Mouse (Mus musculus) adrenal gland, adult (tissue): ENCODE results near the gene Rsph3a.
A peak's percentile ranks its signal among the peaks of the same experiment; 100 is the strongest.

Experiments
- DNase-seq, 2 experiments: peaks; one replicate each; pipeline ENCODE4 v3.0.0; 2022 to 2023; ENCODE audit warnings: low spot score in 1 of 2; ENCODE audit not compliant: inconsistent age in 2 of 2

The Rsph3a gene

DNA sequence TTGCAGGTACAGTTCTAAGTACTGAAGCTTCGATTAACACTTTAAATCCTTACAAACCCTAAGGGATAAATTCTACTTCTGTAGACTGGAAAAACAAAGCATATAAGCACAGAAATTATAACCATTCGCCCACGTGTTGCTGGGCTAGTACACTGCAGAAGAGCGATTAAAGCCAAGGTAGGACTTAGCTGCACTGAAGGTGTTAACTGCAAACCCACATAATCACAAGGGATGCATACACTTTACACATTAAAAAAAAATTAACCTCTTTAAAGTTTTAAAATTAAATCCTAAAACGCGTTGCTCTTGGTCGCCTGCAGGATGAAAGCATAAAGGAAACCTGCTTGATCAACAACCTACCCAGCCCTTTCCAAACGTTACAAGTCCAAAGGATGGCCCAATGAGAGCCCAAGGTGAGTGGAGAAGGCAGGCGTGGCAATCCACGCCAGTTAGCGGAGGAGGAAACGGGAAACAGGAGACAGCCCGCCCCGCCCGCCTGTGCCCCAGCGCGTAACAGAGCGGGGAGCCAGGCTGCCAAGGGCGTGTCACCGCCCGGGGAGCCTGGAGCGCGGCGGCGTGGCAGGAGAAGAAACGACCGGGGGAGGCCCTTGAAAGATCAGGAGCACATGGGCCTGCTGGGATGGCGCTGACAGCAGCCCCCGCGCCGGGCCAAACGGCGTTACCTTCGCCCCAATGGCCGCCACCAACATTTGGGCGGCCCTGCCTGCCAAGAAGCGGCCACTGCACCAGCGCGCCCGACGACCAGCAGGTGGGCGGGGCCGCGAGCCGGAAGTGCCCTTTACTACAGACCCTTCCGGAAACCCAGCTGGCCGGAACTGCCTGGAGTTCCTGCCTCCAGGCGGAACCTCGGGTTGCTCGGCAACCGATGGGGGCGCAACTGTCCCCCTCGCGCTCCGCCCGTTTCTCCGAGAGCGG lies at the start of gene Rsph3a:
Rsph3a (plus strand) TSS at position 498 of the 936 bp plus-strand sequence.
- DNase-seq, result peak; percentile 91 to 95

DNA sequence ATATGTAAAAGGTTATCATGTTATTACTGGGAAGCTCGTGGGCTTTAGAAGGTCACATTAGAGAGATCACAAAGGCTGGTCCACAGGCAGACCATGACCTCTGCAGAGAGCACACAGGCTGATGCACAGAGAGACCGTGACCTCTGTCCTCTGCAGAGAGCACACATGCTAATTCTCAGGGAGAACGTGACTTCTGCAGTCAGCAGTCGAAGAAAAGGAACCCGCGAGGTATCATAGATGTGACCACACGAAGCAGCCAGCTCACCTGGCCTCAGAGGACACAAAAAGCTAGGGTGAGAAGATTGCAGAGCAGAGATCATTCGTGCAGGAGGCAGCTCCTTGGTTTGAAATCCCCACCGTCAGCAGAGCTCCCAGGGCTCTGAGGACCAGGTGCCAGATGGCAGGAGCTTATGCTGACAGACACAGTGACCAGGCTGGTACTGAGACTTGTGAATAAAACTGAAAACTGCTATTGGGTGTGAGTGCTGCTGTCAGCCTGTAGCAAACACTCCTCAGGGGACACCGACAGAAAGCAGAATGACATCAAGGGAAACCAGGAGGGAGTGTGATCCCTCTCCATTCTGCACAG lies 49.3 kb upstream of the Rsph3a start:
- DNase-seq, result peak in 1 of 2 experiments; percentile 25

DNA sequence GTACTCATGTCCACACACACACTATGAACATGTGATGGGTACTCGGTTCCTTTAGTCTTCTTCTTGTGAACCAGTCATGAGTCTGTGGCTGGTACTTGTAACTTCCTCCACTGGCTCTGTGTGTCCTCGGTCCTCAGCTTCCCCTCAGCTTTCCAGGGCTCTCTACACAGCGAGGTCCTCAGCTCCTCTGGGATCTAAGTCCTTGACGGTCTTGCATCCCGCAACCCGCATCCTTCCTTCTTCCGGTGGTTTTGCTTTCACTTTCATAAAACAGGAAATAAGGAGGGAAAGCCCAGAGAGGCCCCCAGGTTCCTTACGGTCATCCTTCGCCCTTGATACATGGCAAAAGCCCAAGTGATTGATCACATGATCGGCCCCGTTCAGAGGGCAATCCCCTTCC lies 48.3 kb upstream of the Rsph3a start:
- peak in 1 of 2 experiments; percentile 30 for DNase-seq

DNA sequence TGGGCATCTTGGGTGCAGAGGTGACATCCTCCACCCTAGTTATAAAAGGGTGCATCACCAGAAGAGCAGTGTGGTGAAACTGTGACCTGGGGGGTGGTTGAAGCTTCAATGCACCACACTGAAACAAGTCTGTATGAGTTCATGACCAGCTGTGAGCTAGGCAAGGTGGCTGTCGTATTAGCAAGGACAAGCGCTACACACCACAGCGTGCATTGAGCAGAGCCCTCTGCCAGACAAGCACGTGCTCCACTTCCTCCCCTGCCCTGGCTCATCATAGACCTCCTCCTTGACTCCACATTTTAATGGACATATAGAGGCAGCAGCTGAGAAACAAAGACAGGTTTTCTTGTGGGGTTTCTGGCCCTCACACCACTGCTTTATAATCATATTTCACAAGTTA lies 47.7 kb upstream of the Rsph3a start:
- peak in 1 of 2 experiments; percentile 18 for DNase-seq

DNA sequence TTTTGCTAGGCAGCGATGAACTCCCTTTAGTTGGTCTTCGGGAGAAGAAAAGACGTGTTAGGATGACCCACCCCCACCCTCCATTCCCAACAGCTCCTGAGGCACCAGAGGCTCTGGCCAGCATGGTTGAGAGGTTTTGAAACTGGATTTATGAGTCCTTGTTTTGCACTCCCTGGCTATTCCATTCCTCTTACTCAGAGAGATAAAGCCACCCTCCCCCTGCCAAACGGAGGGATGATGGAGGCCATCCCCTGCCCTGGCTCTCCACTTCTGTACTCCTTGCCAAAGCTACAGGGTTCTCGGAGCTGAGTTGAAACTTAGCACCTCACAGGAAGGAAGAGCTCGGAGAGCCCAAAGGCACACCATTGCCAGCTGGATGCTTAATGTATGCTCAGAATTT lies 46.2 kb upstream of the Rsph3a start:
- DNase-seq, result peak; percentile 70 to 89

DNA sequence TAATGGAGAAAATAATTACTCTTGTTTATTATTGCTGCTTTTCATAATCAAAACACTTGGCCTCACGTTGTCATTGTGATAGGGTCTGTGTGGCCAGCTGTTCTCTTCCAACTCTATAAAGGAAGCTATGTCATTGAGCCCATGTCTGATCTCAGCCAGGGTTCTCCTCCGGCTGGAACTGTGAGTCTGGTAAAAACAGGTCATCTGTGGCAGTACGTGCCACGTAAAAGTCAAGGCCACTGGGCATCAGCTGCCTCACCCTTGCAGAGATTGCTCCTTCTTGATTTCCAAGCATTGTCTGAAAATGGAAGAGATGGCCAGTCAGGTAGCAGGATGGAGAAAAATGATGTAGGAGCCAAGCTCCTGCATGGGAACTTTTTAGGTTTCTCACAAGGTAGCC lies 45.5 kb upstream of the Rsph3a start:
- peak; percentile 66 to 78 for DNase-seq

DNA sequence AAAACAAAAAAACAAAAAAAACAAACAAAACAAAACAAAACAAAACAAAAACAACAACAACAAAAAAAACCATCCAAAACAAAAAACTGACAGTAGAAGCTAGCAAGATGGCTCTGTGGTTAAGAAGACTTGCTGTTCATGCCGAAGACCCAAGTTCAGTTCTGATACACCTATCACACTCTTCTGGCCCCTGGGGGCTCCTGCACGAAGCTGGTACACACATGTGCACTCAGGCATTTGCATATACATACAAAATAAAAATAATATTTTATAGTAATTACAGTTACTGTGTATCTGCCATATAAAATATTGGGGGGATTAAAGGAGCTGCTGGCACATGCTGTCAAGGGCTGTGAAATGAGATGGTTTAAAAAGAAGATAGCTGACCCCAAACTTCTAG lies 43.9 kb upstream of the Rsph3a start:
- DNase-seq, result peak in 1 of 2 experiments; percentile 14

DNA sequence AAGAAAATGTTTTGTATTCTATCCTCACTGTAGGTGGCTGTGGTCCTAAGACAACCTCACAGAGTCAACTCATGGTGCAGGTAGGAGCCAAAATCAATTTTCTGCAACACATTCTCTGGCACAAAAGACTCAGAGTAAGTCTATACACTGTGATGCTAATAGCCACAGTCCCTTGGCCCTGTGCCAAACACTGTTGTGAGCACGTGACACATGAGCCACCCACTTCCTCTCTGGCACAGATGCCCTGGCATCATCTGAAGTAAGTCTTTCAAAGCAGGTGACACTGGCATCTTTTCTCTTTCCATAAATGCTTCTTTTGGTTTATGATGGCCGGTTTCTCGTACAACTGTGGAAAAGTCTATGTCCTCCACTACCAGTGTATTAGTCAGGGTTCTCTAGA lies 43.1 kb upstream of the Rsph3a start:
- peak in 1 of 2 experiments; percentile 41 for DNase-seq

DNA sequence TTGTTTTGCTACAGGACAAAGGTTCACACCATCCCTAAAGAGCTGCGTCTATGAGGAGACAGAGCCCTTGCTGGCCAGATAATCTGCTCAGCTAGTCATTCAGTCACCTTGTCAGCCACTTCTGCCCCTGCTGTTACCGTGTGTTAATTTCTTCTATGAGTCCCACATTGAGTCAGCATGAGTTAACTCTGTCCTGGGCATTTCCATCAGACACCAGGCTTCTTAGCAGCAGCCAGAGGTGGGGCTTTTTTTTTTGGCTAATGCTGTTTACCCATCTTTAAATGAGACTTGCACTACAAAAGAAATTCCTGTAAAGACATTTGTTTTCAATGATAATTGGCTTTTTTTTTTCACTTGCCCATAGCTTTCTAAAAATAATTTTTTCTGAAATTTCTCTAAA lies 40.4 kb upstream of the Rsph3a start:
- DNase-seq, result peak in 1 of 2 experiments; percentile 15

DNA sequence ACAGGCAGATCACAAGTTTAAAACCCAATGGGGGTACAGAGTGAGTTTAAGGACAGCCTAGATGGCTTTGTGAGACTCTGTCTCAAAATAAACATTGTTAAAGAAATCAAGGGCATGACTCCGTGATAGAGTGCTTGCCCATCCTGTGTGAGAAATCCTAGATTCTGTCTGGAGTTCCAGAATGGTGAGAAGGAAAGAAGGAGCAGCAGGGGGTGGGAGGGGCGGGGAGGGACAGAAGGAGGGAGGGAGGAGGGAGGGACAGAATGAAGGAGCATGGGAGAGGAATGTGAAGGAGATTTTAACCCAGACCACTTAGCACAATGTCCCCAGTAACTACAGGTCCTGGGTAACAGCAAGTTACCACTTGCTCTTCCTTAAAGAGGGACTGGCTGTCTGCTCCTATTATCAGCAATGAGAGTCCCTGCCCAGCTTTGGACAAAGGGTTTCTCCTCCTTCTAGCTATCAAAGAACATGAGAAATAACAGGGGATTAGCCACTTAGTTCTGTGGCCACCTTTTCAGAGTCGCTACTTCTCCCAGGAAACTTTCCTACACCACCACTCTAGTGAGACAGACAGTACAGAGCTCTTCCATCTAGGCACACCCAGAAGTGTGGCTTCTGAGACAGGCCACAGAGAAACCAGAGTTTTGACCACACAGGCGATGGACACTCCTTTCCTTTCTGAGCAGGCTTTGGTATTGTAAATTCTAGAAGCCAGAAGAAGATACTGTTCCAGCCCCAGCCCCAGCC lies 39.3 kb upstream of the Rsph3a start:
- DNase-seq, result peak; percentile 1 to 21

DNA sequence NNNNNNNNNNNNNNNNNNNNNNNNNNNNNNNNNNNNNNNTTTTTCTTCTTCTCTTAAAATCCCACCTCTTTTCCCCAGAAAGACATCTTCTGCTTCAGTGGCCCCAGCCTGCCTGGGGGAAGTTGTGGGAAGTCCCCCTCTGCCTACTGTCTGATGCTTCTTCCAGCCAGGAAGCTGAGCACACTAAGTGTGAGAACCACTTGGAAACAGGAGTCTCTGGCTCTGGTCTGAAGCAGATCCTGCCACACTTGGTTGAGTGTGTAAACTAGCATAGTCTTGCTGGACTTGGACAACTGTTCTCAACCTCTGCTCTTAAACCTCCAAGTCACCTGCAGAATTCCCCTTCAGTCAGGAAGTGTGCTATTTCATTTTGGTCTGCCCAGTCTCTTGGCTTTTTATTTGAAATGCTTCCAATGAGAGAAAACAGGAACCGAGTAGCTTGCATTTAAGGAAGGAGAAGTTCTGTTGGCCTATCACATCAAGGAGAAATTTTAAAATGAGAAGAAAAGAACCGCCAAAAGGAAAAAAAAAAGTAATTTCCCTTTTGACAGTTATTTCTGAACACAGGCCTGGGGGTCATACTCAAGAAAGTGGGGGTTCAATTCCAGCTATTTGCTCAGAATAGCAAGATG lies 30.7 kb upstream of the Rsph3a start:
- peak in 1 of 2 experiments; percentile 20 for DNase-seq

DNA sequence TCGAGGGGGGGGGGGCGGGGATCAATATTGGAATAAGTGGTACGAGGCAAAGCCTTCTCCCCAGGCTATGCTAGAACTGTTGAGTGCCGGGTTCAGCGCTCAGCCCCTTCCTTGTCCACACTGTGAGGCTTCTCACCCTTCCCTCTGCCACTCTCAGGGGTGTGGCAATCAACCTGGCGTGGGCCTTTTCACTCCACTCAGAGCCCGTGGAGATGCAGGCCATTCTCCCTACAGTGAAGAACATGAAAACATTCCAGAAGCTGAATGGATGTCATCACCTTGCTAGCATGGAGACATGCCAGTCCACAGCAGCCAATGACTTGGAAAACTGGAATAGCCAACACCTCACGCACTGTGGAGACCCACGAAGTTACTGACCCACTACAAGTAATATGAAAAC lies 29.6 kb upstream of the Rsph3a start:
- DNase-seq, result peak in 1 of 2 experiments; percentile 13

DNA sequence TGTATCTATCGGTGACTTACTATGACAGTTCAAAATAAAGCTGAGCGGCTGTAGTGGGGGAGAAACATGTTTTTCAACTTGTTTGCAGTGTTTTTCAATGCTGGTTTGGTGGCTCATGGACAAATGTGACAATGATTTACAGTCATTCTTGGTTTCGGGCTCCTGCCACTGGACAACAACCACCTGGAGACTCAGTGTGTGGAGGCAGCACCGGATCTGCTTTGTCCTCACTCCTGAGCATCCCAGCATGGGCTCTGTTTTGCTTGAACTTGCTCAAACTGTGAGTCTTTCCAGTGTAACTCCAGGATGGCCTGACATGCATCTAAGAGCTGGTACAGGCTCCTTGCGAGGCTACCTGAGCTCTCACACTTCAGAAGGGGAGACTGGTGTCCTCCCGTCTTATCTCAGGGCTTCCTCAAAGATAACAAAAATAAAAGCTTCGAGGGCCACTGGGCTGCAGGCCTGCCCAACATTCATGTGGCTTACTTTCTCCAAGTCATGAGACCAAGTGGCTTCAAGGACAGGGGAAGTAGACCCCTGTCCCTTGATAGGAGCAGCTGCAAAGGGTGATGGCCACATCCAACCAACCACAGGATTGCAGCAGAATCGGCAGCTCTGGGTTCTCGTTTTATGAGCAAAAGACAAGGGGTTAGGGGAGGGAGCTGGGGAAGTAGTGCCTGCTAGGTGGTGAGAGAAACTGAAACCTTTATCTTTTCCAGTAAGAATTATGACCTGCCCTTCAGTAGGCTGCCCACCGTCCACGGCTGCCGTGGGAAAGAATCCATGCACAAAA lies 28.4 kb upstream of the Rsph3a start:
- DNase-seq, result peak; percentile 12 to 42

DNA sequence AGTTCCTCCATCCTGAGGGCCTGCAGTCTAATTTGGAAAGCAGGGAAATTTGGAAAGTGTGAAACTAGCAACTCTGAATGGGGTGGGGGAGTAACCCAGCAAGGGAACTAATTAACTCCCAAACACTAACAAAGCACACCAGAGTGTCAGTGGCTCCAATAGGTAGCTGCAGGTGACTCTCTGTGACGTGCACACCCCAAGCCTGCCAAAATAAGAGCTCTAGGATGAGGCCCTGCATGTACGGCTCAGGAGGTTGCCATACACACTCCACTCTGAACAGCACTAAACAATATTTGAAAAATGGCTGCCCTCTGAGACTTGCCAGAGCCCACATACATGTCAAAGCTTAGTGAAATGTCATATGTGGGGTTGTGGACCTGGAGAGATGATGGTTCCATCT lies 27.1 kb upstream of the Rsph3a start:
- DNase-seq, result peak in 1 of 2 experiments; percentile 10

DNA sequence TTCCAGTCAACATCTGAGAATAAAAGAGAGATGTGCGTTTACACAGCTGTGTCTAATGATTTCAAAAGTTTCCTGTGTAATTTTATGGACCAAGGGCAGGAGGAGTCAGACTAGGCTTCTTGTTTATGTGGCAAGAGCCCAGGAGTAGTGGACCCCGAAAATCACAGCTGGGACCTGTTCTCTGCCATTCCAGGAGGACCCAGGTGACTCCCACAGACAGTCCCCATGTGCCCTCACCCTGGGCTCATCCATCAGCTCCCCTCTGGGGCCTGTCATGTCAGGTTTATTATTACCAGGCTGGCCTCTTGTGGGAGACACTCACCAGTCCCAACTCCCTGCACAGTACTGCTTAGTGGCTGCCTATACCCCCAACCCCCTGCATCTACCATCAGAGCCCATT lies 26.2 kb upstream of the Rsph3a start:
- peak; percentile 1 to 17 for DNase-seq

DNA sequence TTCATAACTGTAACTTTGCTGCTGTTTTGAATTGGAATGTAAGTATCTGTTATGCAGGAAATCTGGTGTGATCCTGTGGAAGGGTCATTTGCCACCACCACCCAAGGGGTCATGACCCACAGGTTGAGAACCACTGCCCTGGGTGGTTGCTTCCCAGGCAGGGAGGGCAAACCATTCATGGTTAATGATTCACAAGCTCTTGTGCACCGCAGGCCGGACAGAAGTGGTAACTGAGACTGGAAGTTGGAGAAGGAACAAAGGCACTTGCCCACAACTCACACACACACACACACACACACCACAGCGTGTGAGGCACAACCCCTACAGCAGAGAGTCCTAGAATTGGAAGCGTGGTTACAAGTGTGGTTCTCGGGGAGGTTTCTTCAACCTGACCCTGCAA lies 22.9 kb upstream of the Rsph3a start:
- DNase-seq, result peak in 1 of 2 experiments; percentile 17

DNA sequence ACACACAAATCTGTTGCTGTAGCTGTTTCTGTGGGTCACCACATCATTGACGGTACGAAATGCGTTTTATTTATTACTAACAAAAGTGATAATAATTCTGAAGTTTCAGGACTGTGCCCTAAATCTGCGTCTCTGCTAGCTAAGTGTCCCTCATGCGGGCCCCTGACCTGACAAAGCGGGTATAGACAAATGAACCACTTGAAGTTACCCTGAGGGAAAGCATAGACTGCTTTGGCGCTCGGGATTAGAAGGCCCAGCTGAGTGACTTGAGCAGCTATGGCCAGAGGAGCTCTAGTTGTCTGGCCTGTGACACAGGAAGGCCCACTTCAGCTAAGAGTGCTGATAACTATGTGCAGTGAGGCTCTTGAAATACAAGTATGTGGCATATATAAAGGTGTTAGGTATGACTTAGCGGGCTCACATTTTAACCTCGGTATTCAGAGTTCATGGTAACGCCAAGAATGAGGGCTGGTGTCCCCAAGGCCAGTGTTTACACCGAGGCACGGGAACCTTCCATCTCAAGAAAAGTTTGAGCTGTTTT lies 21.2 kb upstream of the Rsph3a start:
- peak in 1 of 2 experiments; percentile 14 for DNase-seq

DNA sequence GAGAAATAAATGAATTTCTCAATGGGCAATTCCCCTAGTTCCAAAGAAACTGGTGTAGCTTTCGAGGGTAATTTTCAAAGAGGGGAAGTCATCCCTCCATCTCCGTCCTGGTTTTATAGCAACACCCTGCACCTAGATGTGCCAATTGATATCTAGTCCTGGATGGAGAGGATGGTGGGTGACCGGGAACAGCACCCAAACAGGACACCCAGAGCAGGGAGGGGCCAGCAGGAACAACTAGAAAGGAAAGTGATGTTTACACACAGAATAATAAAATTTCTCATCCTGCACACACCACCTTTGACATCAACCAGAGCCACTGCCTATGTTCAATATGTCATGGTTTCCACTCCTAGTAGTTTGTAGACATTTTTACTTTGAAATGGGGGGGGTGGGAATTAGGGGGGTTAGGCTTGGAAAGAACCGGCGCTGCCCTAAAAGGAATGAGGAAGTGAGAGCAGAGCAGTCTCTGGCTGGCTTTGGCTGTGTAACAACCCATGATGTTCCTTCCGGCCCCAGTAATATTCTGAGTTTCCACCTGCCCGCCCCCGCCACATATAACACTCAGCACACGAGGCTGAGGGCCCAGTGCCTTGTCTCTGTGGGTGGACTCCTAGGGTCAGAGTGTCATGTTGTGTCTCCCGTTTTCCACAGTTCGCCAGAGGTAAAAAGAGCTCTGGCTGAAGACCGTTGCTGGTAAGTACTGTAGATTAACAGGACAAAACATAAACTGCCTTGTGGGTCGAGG lies 19.8 kb upstream of the Rsph3a start, which contains the start of gene Tagap:
Tagap (plus strand) TSS at position 588 of the 748 bp plus-strand sequence.
- DNase-seq, result peak in 1 of 2 experiments; percentile 31
